In the genomic region with DNA sequence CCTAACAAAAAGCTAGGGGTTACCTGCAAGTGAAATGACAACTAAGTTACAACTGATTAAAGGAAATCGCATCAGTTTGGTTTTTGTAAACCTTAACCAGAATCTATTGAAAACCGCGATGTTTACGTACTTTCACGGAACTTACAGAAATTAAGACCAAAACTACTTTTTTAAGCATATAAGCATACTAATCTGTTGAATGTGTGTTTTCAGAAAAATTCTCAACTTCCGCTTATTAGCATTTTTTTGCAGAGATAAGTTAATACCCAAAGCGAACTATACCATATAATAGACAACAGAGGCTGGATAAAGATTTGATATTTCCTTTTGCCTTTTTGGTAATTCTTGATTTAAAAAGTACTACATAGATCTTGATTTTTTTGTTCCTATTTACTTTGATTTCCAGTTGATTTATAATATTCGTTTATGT, we compare ENCODE assay signal across 7 mouse cellular contexts. TPM values are rescaled to one million over a fixed set of nuclear protein-coding genes. Genes with fewer than 3 reads are reported as not detected.
DNase-seq lines count a peak whose midpoint lies in the region; ATAC-seq and TF ChIP-seq lines count a peak whose summit lies in the region.

No protein-coding gene starts in this region.

- no peak overlapping the region for H3K27ac ChIP-seq in neural tube, embryonic 11.5 days (ENCODE audit: low read depth, low read length)
- no peak overlapping the region for H3K27ac ChIP-seq in forebrain, embryonic 12.5 days
- H3K27ac ChIP-seq in limb, embryonic 15.5 days, result no peak overlapping the region
- no peak overlapping the region; the same call in 1 of the 2 replicates for H3K27ac ChIP-seq in stomach, postnatal 0 days (replicated peaks)

- no peak for ATAC-seq in neural tube, embryonic 11.5 days (ENCODE audit: insufficient read depth, low FRiP score, low TSS enrichment)
- ATAC-seq in forebrain, embryonic 12.5 days (ENCODE audit: low FRiP score), result no peak
- ATAC-seq in limb, embryonic 15.5 days (ENCODE audit: insufficient number of reproducible peaks, low FRiP score, low TSS enrichment, low read depth), result no peak
- ATAC-seq in stomach, postnatal 0 days (ENCODE audit: low FRiP score, low TSS enrichment), result no peak

- H3K36me3 ChIP-seq in neural tube, embryonic 11.5 days (ENCODE audit: control insufficient read depth, insufficient read depth, low read length), result no peaks in the 10 kb centered on the region
- no peaks in the 10 kb centered on the region; the same call in 1 of the 2 replicates for H3K36me3 ChIP-seq in forebrain, embryonic 12.5 days (replicated peaks)
- no peaks in the 10 kb centered on the region for H3K36me3 ChIP-seq in limb, embryonic 15.5 days
- H3K36me3 ChIP-seq in stomach, postnatal 0 days (ENCODE audit: control insufficient read depth, insufficient read depth, low read length), result no peaks in the 10 kb centered on the region

- no peak for TF ChIP-seq CTCF in stomach, postnatal 0 days (IDR thresholded peaks at IDR 0.05; ENCODE audit: low read depth)

- H3K4me2 ChIP-seq in neural tube, embryonic 11.5 days (ENCODE audit: low read depth), result peak overlapping the region; percentile 90
- peak overlapping the region; percentile 77 for H3K4me2 ChIP-seq in forebrain, embryonic 12.5 days
- peak overlapping the region; percentile 85 for H3K4me2 ChIP-seq in limb, embryonic 15.5 days
- peak overlapping the region; percentile 87 for H3K4me2 ChIP-seq in stomach, postnatal 0 days (replicated peaks; ENCODE audit: low read depth)

- peak overlapping the region; percentile 92 for H3K4me3 ChIP-seq in neural tube, embryonic 11.5 days (ENCODE audit: low read depth, low read length)
- peak overlapping the region; percentile 89 for H3K4me3 ChIP-seq in forebrain, embryonic 12.5 days (replicated peaks)
- H3K4me3 ChIP-seq in limb, embryonic 15.5 days, result peak overlapping the region; percentile 95
- peak overlapping the region; percentile 84 for H3K4me3 ChIP-seq in stomach, postnatal 0 days (ENCODE audit: low read depth, low read length)

- no peak for DNase-seq in neural tube, embryonic 11.5 days (ENCODE audit: low spot score)
- no peak for DNase-seq in neural tube, embryonic 10.5 days (ENCODE audit: extremely low spot score, low spot score)
- no peak for DNase-seq in stomach, postnatal 0 days (ENCODE audit: low spot score)
- no peak for DNase-seq in cerebellum, adult 11 months
- no peak for DNase-seq in layer of hippocampus, postnatal 25 days (ENCODE audit: extremely low spot score in 1 of 2, low spot score in 1 of 2)

- no peak for TF ChIP-seq EP300 in stomach, postnatal 0 days (optimal IDR thresholded peaks at IDR 0.05)

- H3K27me3 ChIP-seq in neural tube, embryonic 11.5 days (ENCODE audit: control insufficient read depth, insufficient read depth, low read length), result no peaks in the 10 kb centered on the region
- no peaks in the 10 kb centered on the region for H3K27me3 ChIP-seq in forebrain, embryonic 12.5 days
- no peaks in the 10 kb centered on the region for H3K27me3 ChIP-seq in limb, embryonic 15.5 days
- H3K27me3 ChIP-seq in stomach, postnatal 0 days (ENCODE audit: control insufficient read depth, insufficient read depth, low read length), result no peaks in the 10 kb centered on the region

- no peaks in the 10 kb centered on the region for H3K9me3 ChIP-seq in neural tube, embryonic 11.5 days (ENCODE audit: control insufficient read depth, low read length)
- H3K9me3 ChIP-seq in forebrain, embryonic 12.5 days, result no peaks in the 10 kb centered on the region
- no peaks in the 10 kb centered on the region for H3K9me3 ChIP-seq in limb, embryonic 15.5 days
- no peaks in the 10 kb centered on the region for H3K9me3 ChIP-seq in stomach, postnatal 0 days (ENCODE audit: control insufficient read depth, low read length)

- WGBS in neural tube, embryonic 11.5 days, result 19% methylated on average over 8 of the region's 8 CpGs
- 16% methylated on average over 8 of the region's 8 CpGs for WGBS in forebrain, embryonic 12.5 days
- 12% methylated on average over 8 of the region's 8 CpGs for WGBS in limb, embryonic 15.5 days
- WGBS in stomach, postnatal 0 days, result 9% methylated on average over 8 of the region's 8 CpGs

- H3K9ac ChIP-seq in neural tube, embryonic 11.5 days (ENCODE audit: low read length), result peak overlapping the region; percentile 94
- H3K9ac ChIP-seq in forebrain, embryonic 12.5 days, result peak overlapping the region; percentile 89
- peak overlapping the region; percentile 96 for H3K9ac ChIP-seq in limb, embryonic 15.5 days
- H3K9ac ChIP-seq in stomach, postnatal 0 days (ENCODE audit: low read length), result peak overlapping the region; percentile 97

- peaks cover 5% of the 10 kb centered on the region; the same call in 1 of the 2 replicates for H3K4me1 ChIP-seq in neural tube, embryonic 11.5 days (ENCODE audit: control insufficient read depth, insufficient read depth, low read length)
- H3K4me1 ChIP-seq in forebrain, embryonic 12.5 days, result peaks cover 15% of the 10 kb centered on the region
- peaks cover 9% of the 10 kb centered on the region; the same call in 1 of the 2 replicates for H3K4me1 ChIP-seq in limb, embryonic 15.5 days
- 0 out of 2 replicates have a peak, but pooled peaks cover 2% of the 10 kb centered on the region for H3K4me1 ChIP-seq in stomach, postnatal 0 days (replicated peaks; ENCODE audit: control insufficient read depth, insufficient read depth)

RNA-seq across cellular contexts. Expression of a gene that starts 1.0 kb away (rescaled TPM):
- 4.5 and 4.6 TPM in 2 replicates for polyA plus RNA-seq in neural tube, embryonic 11.5 days (2014; fragmentation: Nextera tagmentation; extraction: Ambion mirVana)
- 6.0 and 6.1 TPM in 2 replicates for polyA plus RNA-seq in forebrain, embryonic 12.5 days (2016; fragmentation: Nextera tagmentation; extraction: Ambion mirVana)
- 6.3 and 7.5 TPM in 2 replicates for polyA plus RNA-seq in limb, embryonic 15.5 days (2015; fragmentation: Nextera tagmentation; extraction: Ambion mirVana)
- polyA plus RNA-seq in stomach, postnatal 0 days (2015; fragmentation: Nextera tagmentation; extraction: Ambion mirVana), result 6.5 and 8.2 TPM in 2 replicates
- total RNA-seq in layer of hippocampus, postnatal 25 days (2021), result 10 to 100 TPM; 39.5 to 39.6 TPM
